Mouse (Mus musculus): ENCODE results near the gene Mak. TPM values are rescaled to one million over a fixed set of nuclear protein-coding genes. Genes with fewer than 3 reads are reported as not detected.
"Not testable (repeated sequence)": the region's sequence is repeated elsewhere in the genome, so short reads cannot be mapped to it uniquely, and the experiment has no call there.

The Mak gene
- polyA plus RNA-seq, 1 experiment from 2014 or later, result 0.39 TPM

- 86% methylated on average over 5 of the region's 5 CpGs for WGBS
- peaks cover 13% of the 10 kb centered on the region for H3K4me1 ChIP-seq (replicated peaks; ENCODE audit: control insufficient read depth, insufficient read depth, low read length)
- H3K9ac ChIP-seq (ENCODE audit: low read length); H3K36me3 ChIP-seq (ENCODE audit: control insufficient read depth, insufficient read depth, low read length); H3K27me3 ChIP-seq (replicated peaks; ENCODE audit: control insufficient read depth, insufficient read depth, low read length); ATAC-seq (replicated peaks; ENCODE audit: low FRiP score, low TSS enrichment, low read depth); DNase-seq (ENCODE audit: low spot score); H3K4me3 ChIP-seq (ENCODE audit: low read depth, low read length); H3K4me2 ChIP-seq (ENCODE audit: low read length); H3K27ac ChIP-seq (ENCODE audit: low read depth); H3K9me3 ChIP-seq (ENCODE audit: control insufficient read depth, low read length): not testable (repeated sequence)
Measured at GRCm38 (mm10) chr13:40998537-40998936, 81.0 kb downstream of the Mak start.

- 14% methylated on average over 8 of the region's 8 CpGs for WGBS
- Histone ChIP-seq H3K4me1 (replicated peaks; ENCODE audit: control insufficient read depth, insufficient read depth, low read length) (peaks cover 6% of the 10 kb centered on the region; the same call in 1 of the 2 replicates), H3K27me3 (replicated peaks; ENCODE audit: control insufficient read depth, insufficient read depth, low read length) (no peaks in the 10 kb centered on the region), H3K27ac (ENCODE audit: low read depth) (peak overlapping the region; percentile 38; the same call in 1 of the 2 replicates), H3K4me3 (ENCODE audit: low read depth, low read length) (no peak overlapping the region), H3K36me3 (ENCODE audit: control insufficient read depth, insufficient read depth, low read length) (no peaks in the 10 kb centered on the region), H3K9ac (ENCODE audit: low read length) (0 out of 2 replicates have a peak overlapping the region, but pooled peaks have one; percentile 17), H3K4me2 (ENCODE audit: low read length) (peak overlapping the region; percentile 32), H3K9me3 (ENCODE audit: control insufficient read depth, low read length) (no peaks in the 10 kb centered on the region)
- DNase-seq (ENCODE audit: low spot score), result no peak
- no peak for ATAC-seq (replicated peaks; ENCODE audit: low FRiP score, low TSS enrichment, low read depth)
Measured at GRCm38 (mm10) chr13:40994487-40995263, 84.8 kb downstream of the Mak start.

- no peak overlapping the region for H3K9ac ChIP-seq (ENCODE audit: low read length)
- H3K4me3 ChIP-seq (ENCODE audit: low read depth, low read length), result no peak overlapping the region
- WGBS, result 58% methylated on average over 2 of the region's 2 CpGs
- no peak overlapping the region for H3K27ac ChIP-seq (ENCODE audit: low read depth)
- ATAC-seq (replicated peaks; ENCODE audit: low FRiP score, low TSS enrichment, low read depth) (no peak), DNase-seq (ENCODE audit: low spot score) (no peak)
- no peak overlapping the region for H3K4me2 ChIP-seq (ENCODE audit: low read length)
- no peaks in the 10 kb centered on the region for H3K27me3 ChIP-seq (replicated peaks; ENCODE audit: control insufficient read depth, insufficient read depth, low read length)
- no peaks in the 10 kb centered on the region for H3K4me1 ChIP-seq (replicated peaks; ENCODE audit: control insufficient read depth, insufficient read depth, low read length)
- H3K9me3 ChIP-seq (ENCODE audit: control insufficient read depth, low read length), result no peaks in the 10 kb centered on the region
- H3K36me3 ChIP-seq (ENCODE audit: control insufficient read depth, insufficient read depth, low read length), result no peaks in the 10 kb centered on the region
Measured at GRCm38 (mm10) chr13:40988418-40988817, 91.1 kb downstream of the Mak start.

DNA sequence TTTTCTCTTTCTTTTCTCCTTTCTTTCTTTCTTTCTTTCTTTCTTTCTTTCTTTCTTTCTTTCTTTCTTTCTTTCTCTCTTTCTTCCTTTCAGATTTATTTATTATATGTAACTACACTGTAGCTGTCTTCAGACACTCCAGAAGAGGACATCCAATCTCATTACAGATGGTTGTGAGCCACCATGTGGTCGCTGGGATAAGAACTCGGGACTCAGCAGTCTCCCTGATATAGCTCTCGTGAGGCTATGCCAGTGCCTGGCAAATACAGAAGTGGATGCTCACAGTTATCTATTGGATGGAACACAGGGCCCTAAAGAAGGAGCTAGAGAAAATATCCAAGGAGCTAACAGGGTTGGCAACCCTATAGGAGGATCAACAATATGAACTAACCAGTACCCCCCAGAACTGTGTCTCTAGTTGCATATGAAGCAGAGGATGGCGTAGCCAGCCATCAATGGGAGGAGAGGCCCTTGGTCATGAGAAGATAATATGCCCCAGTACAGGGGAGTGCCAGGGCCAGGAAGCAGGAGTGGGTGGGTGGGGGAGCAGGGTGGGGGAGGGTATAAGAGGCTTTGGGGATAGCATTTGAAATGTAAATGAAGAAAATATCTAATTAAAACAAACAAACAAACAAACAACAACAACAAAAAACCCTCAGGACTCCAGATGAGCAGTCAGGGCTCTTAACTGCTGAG is 91.8 kb downstream of the Mak start:
- H3K4me3 ChIP-seq (ENCODE audit: low read depth, low read length); H3K4me1 ChIP-seq (replicated peaks; ENCODE audit: control insufficient read depth, insufficient read depth, low read length); H3K4me2 ChIP-seq (ENCODE audit: low read length); H3K27ac ChIP-seq (ENCODE audit: low read depth); H3K36me3 ChIP-seq (ENCODE audit: control insufficient read depth, insufficient read depth, low read length); H3K9me3 ChIP-seq (ENCODE audit: control insufficient read depth, low read length); ATAC-seq (replicated peaks; ENCODE audit: low FRiP score, low TSS enrichment, low read depth); H3K9ac ChIP-seq (ENCODE audit: low read length); H3K27me3 ChIP-seq (replicated peaks; ENCODE audit: control insufficient read depth, insufficient read depth, low read length); DNase-seq (ENCODE audit: low spot score): not testable (repeated sequence)
- 66% methylated on average over 4 of the region's 4 CpGs for WGBS

- no peaks in the 10 kb centered on the region for H3K4me1 ChIP-seq (replicated peaks; ENCODE audit: control insufficient read depth, insufficient read depth, low read length)
- WGBS, result 92% methylated on average over 5 of the region's 5 CpGs
- H3K4me2 ChIP-seq (ENCODE audit: low read length), result no peak overlapping the region
- DNase-seq (ENCODE audit: low spot score) (no peak), ATAC-seq (replicated peaks; ENCODE audit: low FRiP score, low TSS enrichment, low read depth) (no peak)
- no peak overlapping the region for H3K4me3 ChIP-seq (ENCODE audit: low read depth, low read length)
- no peaks in the 10 kb centered on the region for H3K9me3 ChIP-seq (ENCODE audit: control insufficient read depth, low read length)
- H3K36me3 ChIP-seq (ENCODE audit: control insufficient read depth, insufficient read depth, low read length), result no peaks in the 10 kb centered on the region
- H3K27ac ChIP-seq (ENCODE audit: low read depth), result no peak overlapping the region
- no peak overlapping the region for H3K9ac ChIP-seq (ENCODE audit: low read length)
- no peaks in the 10 kb centered on the region for H3K27me3 ChIP-seq (replicated peaks; ENCODE audit: control insufficient read depth, insufficient read depth, low read length)
Measured at GRCm38 (mm10) chr13:40986081-40986480, 93.4 kb downstream of the Mak start.

- Histone ChIP-seq H3K27ac (ENCODE audit: low read depth) (no peak overlapping the region), H3K36me3 (ENCODE audit: control insufficient read depth, insufficient read depth, low read length) (no peaks in the 10 kb centered on the region), H3K9me3 (ENCODE audit: control insufficient read depth, low read length) (no peaks in the 10 kb centered on the region), H3K27me3 (replicated peaks; ENCODE audit: control insufficient read depth, insufficient read depth, low read length) (no peaks in the 10 kb centered on the region), H3K9ac (ENCODE audit: low read length) (no peak overlapping the region), H3K4me3 (ENCODE audit: low read depth, low read length) (no peak overlapping the region), H3K4me2 (ENCODE audit: low read length) (no peak overlapping the region), H3K4me1 (replicated peaks; ENCODE audit: control insufficient read depth, insufficient read depth, low read length) (no peaks in the 10 kb centered on the region)
- WGBS, result 92% methylated on average over 1 of the region's 1 CpGs
- no peak for ATAC-seq (replicated peaks; ENCODE audit: low FRiP score, low TSS enrichment, low read depth)
- DNase-seq (ENCODE audit: low spot score), result no peak
Measured at GRCm38 (mm10) chr13:40982759-40983158, 96.7 kb downstream of the Mak start.

DNA sequence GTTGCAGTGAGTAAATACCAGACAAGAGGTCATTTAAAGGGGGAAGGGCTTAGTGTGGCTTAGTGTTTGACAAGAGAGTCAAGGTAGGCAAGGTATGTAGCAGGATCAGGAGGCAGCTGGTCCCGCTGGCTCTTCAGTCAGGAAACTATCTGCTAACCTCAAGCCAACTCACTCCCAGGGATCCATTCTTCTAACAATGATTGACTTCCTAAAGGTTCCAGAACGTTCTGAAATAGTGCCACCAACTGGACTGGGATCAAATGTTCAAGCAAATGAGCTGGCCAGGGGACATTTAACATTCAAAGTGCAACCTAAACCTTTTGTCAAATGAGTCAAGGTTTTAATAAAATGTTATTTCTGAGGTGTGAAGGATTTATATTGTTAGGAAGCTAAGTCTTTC is 100.2 kb downstream of the Mak start:
- no peaks in the 10 kb centered on the region for H3K4me1 ChIP-seq (replicated peaks; ENCODE audit: control insufficient read depth, insufficient read depth, low read length)
- H3K27ac ChIP-seq (ENCODE audit: low read depth), result no peak overlapping the region
- no peak for DNase-seq (ENCODE audit: low spot score)
- H3K36me3 ChIP-seq (ENCODE audit: control insufficient read depth, insufficient read depth, low read length), result no peaks in the 10 kb centered on the region
- no peak for ATAC-seq (replicated peaks; ENCODE audit: low FRiP score, low TSS enrichment, low read depth)
- no peaks in the 10 kb centered on the region for H3K27me3 ChIP-seq (replicated peaks; ENCODE audit: control insufficient read depth, insufficient read depth, low read length)
- no peaks in the 10 kb centered on the region for H3K9me3 ChIP-seq (ENCODE audit: control insufficient read depth, low read length)
- WGBS, result 62% methylated on average over 2 of the region's 2 CpGs
- no peak overlapping the region for H3K9ac ChIP-seq (ENCODE audit: low read length)
- H3K4me2 ChIP-seq (ENCODE audit: low read length), result no peak overlapping the region
- no peak overlapping the region for H3K4me3 ChIP-seq (ENCODE audit: low read depth, low read length)

DNA sequence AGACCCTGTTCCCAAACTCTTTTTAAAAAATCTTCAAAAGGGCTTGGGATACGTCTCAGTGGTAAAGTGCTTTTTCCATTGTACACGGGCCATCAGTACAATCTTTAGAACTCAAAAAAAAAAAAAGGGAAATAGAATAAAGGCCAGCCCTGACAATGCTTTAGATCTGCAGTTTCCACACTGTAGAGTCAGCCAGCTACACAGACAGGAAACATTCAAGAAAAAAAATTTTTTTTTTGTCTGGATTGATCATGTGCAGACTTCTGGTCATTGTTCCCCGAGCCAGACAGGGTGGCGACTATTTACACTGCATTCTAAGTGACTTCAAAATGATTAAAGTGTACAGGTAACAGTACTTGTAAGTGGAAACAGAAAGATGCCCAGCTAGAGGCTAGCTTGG is 100.9 kb downstream of the Mak start:
- DNase-seq (ENCODE audit: low spot score), result no peak
- 65% methylated on average over 4 of the region's 4 CpGs for WGBS
- H3K27ac ChIP-seq (ENCODE audit: low read depth), result no peak overlapping the region

More for the DNA sequence above, 100.9 kb downstream of the Mak start:
- Histone ChIP-seq H3K27me3 (replicated peaks; ENCODE audit: control insufficient read depth, insufficient read depth, low read length) (no peaks in the 10 kb centered on the region), H3K36me3 (ENCODE audit: control insufficient read depth, insufficient read depth, low read length) (no peaks in the 10 kb centered on the region), H3K9me3 (ENCODE audit: control insufficient read depth, low read length) (no peaks in the 10 kb centered on the region), H3K4me3 (ENCODE audit: low read depth, low read length) (no peak overlapping the region), H3K9ac (ENCODE audit: low read length) (no peak overlapping the region), H3K4me1 (replicated peaks; ENCODE audit: control insufficient read depth, insufficient read depth, low read length) (no peaks in the 10 kb centered on the region), H3K4me2 (ENCODE audit: low read length) (no peak overlapping the region)
- no peak for ATAC-seq (replicated peaks; ENCODE audit: low FRiP score, low TSS enrichment, low read depth)
